Mouse (Mus musculus) embryo, embryonic 11.5 days (tissue): ENCODE measurements around the gene Vstm5.
A peak's percentile ranks its signal among the peaks of the same experiment; 100 is the strongest.
"Not testable (repeated sequence)": the region's sequence is repeated elsewhere in the genome, so short reads cannot be mapped to it uniquely, and the experiment has no call there.

Source experiments
- DNase-seq: peaks from one replicate; pipeline ENCODE4 v3.0.0-alpha.2; 2012; ENCODE audit warnings: low read depth, low spot score

Gene Vstm5

GRCm38 (mm10) chr9:15261980-15262379 lies 23.1 kb downstream of the Vstm5 start:
- DNase-seq, result no peak

GRCm38 (mm10) chr9:15263487-15263886 lies 24.6 kb downstream of the Vstm5 start:
- no peak for DNase-seq

- DNase-seq, result no peak
Observed at GRCm38 (mm10) chr9:15273981-15274380, 35.1 kb downstream of the Vstm5 start.

- DNase-seq, result no peak
Observed at GRCm38 (mm10) chr9:15276855-15277254, 38.0 kb downstream of the Vstm5 start.

GRCm38 (mm10) chr9:15278343-15278742 lies 39.5 kb downstream of the Vstm5 start:
- no peak for DNase-seq

GRCm38 (mm10) chr9:15279139-15279648 lies 40.3 kb downstream of the Vstm5 start:
- no peak for DNase-seq

- peak; percentile 91 for DNase-seq
Observed at GRCm38 (mm10) chr9:15279649-15280490, 41.0 kb downstream of the Vstm5 start, which contains the start of gene Med17. TSS of gene Med17 (minus strand) at chr9:15279931.

- no peak for DNase-seq
Observed at GRCm38 (mm10) chr9:15280491-15280879, 41.6 kb downstream of the Vstm5 start.

- DNase-seq, result no peak
Observed at GRCm38 (mm10) chr9:15285443-15285842, 46.6 kb downstream of the Vstm5 start.

- DNase-seq, result no peak
Observed at GRCm38 (mm10) chr9:15287846-15288245, 49.0 kb downstream of the Vstm5 start.

GRCm38 (mm10) chr9:15288402-15288801 lies 49.6 kb downstream of the Vstm5 start:
- no peak for DNase-seq

GRCm38 (mm10) chr9:15289251-15289650 lies 50.4 kb downstream of the Vstm5 start:
- no peak for DNase-seq

- DNase-seq, result no peak
Observed at GRCm38 (mm10) chr9:15297112-15297511, 58.3 kb downstream of the Vstm5 start.

- no peak for DNase-seq
Observed at GRCm38 (mm10) chr9:15298451-15298850, 59.6 kb downstream of the Vstm5 start.

GRCm38 (mm10) chr9:15300056-15300455 lies 61.2 kb downstream of the Vstm5 start:
- no peak for DNase-seq

- DNase-seq, result no peak
Observed at GRCm38 (mm10) chr9:15301399-15301798, 62.6 kb downstream of the Vstm5 start.

GRCm38 (mm10) chr9:15302006-15302405 lies 63.2 kb downstream of the Vstm5 start:
- not testable (repeated sequence) for DNase-seq

GRCm38 (mm10) chr9:15302881-15303280 lies 64.0 kb downstream of the Vstm5 start:
- DNase-seq, result no peak

GRCm38 (mm10) chr9:15305503-15306397 lies 66.9 kb downstream of the Vstm5 start, which contains the start of gene Taf1d:
TSS of gene Taf1d (plus strand) at chr9:15306214.
- peak; percentile 93 for DNase-seq

- DNase-seq, result no peak
Observed at GRCm38 (mm10) chr9:15306398-15307119, 67.7 kb downstream of the Vstm5 start, which contains the start of gene 4931406C07Rik. TSS of gene 4931406C07Rik (minus strand) at chr9:15306448.

GRCm38 (mm10) chr9:15307257-15307656 lies 68.4 kb downstream of the Vstm5 start:
- no peak for DNase-seq
